Mouse (Mus musculus): ENCODE results near the gene Ifne. TPM values are rescaled to one million over a fixed set of nuclear protein-coding genes. Genes with fewer than 3 reads are reported as not detected.
A peak's percentile ranks its signal among the peaks of the same experiment; 100 is the strongest.

Ifne gene
- polyA plus RNA-seq, 1 experiment from 2014 or later = not detected

MicroRNAs within 50 kb of the gene (microRNA counts, 519-probe panel; counts per million panel counts)
- microRNA mmu-miR-31 = 2,866 counts per million, percentile 74 among the panel's probes with 10 or more counts

Other genes starting within 250 kb of the Ifne start
- not detected in 2 replicates for gene C87499, start 245.8 kb downstream of the Ifne start, polyA plus RNA-seq (2015; fragmentation: Nextera tagmentation; extraction: Ambion mirVana)
- gene Ifna13, start 235.7 kb downstream of the Ifne start, polyA plus RNA-seq (2015; fragmentation: Nextera tagmentation; extraction: Ambion mirVana) = not detected in 2 replicates
- gene Ifna16, start 203.3 kb downstream of the Ifne start, polyA plus RNA-seq (2015; fragmentation: Nextera tagmentation; extraction: Ambion mirVana) = not detected in 2 replicates
- not detected in 2 replicates for gene Ifna2, start 196.3 kb downstream of the Ifne start, polyA plus RNA-seq (2015; fragmentation: Nextera tagmentation; extraction: Ambion mirVana)
- not detected in 2 replicates for gene Ifnab, start 188.8 kb downstream of the Ifne start, polyA plus RNA-seq (2015; fragmentation: Nextera tagmentation; extraction: Ambion mirVana)
- 0.80 and 0.97 TPM in 2 replicates for gene Gm26566, start 158.4 kb downstream of the Ifne start, polyA plus RNA-seq (2015; fragmentation: Nextera tagmentation; extraction: Ambion mirVana)
- gene Klhl9, start 157.7 kb downstream of the Ifne start, polyA plus RNA-seq (2015; fragmentation: Nextera tagmentation; extraction: Ambion mirVana) = 75.3 and 89.4 TPM in 2 replicates
- gene Gm13271, start 125.3 kb downstream of the Ifne start, polyA plus RNA-seq (2015; fragmentation: Nextera tagmentation; extraction: Ambion mirVana) = not detected in 2 replicates
- 0.39 and 0.80 TPM in 2 replicates for gene Gm13283, start 120.1 kb downstream of the Ifne start, polyA plus RNA-seq (2015; fragmentation: Nextera tagmentation; extraction: Ambion mirVana)
- 0.63 TPM in 1 of 2 replicates, not detected in the other for gene Gm13290, start 106.4 kb downstream of the Ifne start, polyA plus RNA-seq (2015; fragmentation: Nextera tagmentation; extraction: Ambion mirVana)
- not detected in 2 replicates for gene Gm13289, start 103.3 kb downstream of the Ifne start, polyA plus RNA-seq (2015; fragmentation: Nextera tagmentation; extraction: Ambion mirVana)
- not detected in 2 replicates for gene Gm13272, start 100.4 kb downstream of the Ifne start, polyA plus RNA-seq (2015; fragmentation: Nextera tagmentation; extraction: Ambion mirVana)
- not detected in 2 replicates for gene Ifnz, start 98.1 kb downstream of the Ifne start, polyA plus RNA-seq (2015; fragmentation: Nextera tagmentation; extraction: Ambion mirVana)
- gene Gm13276, start 94.5 kb downstream of the Ifne start, polyA plus RNA-seq (2015; fragmentation: Nextera tagmentation; extraction: Ambion mirVana) = 0.38 TPM in 1 of 2 replicates, not detected in the other
- gene Gm13277, start 91.6 kb downstream of the Ifne start, polyA plus RNA-seq (2015; fragmentation: Nextera tagmentation; extraction: Ambion mirVana) = not detected in 2 replicates
- not detected in 2 replicates for gene Gm13278, start 88.7 kb downstream of the Ifne start, polyA plus RNA-seq (2015; fragmentation: Nextera tagmentation; extraction: Ambion mirVana)
- gene Gm13275, start 85.7 kb downstream of the Ifne start, polyA plus RNA-seq (2015; fragmentation: Nextera tagmentation; extraction: Ambion mirVana) = not detected in 2 replicates
- not detected in 2 replicates for gene Gm13279, start 82.8 kb downstream of the Ifne start, polyA plus RNA-seq (2015; fragmentation: Nextera tagmentation; extraction: Ambion mirVana)
- 1.1 TPM in 2 replicates for gene Gm13285, start 80.5 kb downstream of the Ifne start, polyA plus RNA-seq (2015; fragmentation: Nextera tagmentation; extraction: Ambion mirVana)
- not detected in 2 replicates for gene Gm13287, start 76.9 kb downstream of the Ifne start, polyA plus RNA-seq (2015; fragmentation: Nextera tagmentation; extraction: Ambion mirVana)
- gene Gm13288, start 74.7 kb downstream of the Ifne start, polyA plus RNA-seq (2015; fragmentation: Nextera tagmentation; extraction: Ambion mirVana) = 0.08 TPM in 1 of 2 replicates, not detected in the other
- gene Ifna7, start 64.0 kb downstream of the Ifne start, polyA plus RNA-seq (2015; fragmentation: Nextera tagmentation; extraction: Ambion mirVana) = not detected in 2 replicates
- not detected in 2 replicates for gene Ifna11, start 60.2 kb downstream of the Ifne start, polyA plus RNA-seq (2015; fragmentation: Nextera tagmentation; extraction: Ambion mirVana)
- gene Ifna6, start 52.8 kb downstream of the Ifne start, polyA plus RNA-seq (2015; fragmentation: Nextera tagmentation; extraction: Ambion mirVana) = not detected in 2 replicates
- gene Ifna5, start 44.7 kb downstream of the Ifne start, polyA plus RNA-seq (2015; fragmentation: Nextera tagmentation; extraction: Ambion mirVana) = not detected in 2 replicates
- gene Ifna4, start 38.3 kb downstream of the Ifne start, polyA plus RNA-seq (2015; fragmentation: Nextera tagmentation; extraction: Ambion mirVana) = not detected in 2 replicates
- gene Ifna1, start 30.1 kb downstream of the Ifne start, polyA plus RNA-seq (2015; fragmentation: Nextera tagmentation; extraction: Ambion mirVana) = not detected in 2 replicates

Data from intestine, embryonic 15.5 days (tissue).